Mouse (Mus musculus) retina, postnatal 1 day (tissue): ENCODE results near the gene Smyd1.

Experiments used
- DNase-seq: peaks from one replicate; pipeline ENCODE4 v3.0.0-alpha.2; 2012

Gene Smyd1

DNA sequence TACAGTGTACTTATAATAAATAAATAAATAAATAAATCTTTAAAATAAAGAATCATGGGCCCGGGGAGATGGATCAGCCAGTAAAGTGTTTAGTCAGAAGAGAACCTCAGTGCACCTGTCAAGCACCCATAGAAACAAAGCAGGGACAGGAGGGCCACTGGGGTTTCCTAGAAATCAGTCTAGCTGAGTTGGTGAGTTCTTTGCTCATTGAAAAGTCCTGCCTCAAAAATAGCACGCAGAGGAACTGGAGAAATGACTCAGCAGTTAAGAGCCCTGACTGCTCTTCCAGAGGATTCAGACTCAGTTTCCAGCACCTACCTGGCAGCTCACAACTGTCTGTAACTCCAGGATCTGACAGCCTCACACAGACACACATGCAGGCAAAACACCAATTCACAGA is 63.5 kb downstream of the Smyd1 start:
- DNase-seq: no peak

DNA sequence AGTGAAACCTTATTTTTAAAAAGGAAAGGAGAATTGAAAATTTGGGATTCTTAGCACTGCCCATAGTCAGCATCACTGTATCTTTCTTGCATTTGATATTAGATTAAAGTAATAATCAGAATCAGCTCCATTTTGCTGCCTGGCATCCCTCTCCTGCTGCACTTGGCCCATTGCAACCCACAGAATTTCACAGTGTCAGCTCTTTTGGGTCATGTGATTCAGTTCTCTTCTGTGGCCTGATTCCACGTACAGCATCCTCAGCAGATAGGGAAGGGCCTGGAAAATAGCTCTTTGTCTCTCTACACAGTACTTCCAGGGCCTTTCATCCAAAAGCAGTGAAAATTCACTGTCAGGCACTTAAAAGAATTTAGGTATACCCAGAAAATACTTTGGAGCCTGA is 64.7 kb downstream of the Smyd1 start:
- no peak for DNase-seq

DNA sequence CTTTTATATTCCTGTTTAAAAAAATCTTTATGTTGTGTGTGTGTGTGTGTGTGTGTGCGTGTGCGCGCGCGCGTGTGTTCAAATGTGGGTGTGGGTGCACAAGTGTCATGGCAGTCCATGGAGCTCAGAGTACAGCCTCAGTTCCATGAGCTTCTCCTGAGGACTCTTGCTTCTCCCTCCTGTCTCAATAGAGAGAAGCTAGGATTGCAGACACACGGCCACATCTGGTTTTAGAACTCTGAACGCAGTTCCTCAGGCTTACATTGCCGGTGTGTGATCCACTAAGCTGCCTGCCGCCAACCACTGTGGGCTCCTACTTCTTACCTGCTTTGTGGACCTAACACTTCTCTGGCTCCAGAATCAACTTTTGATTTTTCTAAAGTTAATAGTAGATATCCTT is 65.9 kb downstream of the Smyd1 start:
- DNase-seq: no peak

DNA sequence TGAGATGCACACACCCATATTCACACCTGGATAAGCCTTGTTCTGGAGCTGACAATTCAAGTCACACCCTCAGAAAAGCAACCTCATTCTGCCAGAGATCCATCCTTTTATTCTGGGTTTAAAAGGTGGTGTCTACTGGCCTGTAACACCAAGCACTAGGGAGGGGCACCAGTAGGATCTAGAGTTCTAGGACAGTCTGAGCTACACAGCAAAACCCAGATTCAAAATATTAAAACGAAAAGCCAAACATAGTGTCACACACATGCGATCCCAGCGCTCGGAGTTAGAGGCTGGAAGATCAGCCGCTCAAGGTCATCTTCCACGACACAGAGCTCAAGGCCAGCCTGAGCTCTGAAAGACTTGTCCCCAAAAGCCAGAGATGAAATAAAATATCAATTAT is 67.6 kb downstream of the Smyd1 start:
- no peak for DNase-seq

DNA sequence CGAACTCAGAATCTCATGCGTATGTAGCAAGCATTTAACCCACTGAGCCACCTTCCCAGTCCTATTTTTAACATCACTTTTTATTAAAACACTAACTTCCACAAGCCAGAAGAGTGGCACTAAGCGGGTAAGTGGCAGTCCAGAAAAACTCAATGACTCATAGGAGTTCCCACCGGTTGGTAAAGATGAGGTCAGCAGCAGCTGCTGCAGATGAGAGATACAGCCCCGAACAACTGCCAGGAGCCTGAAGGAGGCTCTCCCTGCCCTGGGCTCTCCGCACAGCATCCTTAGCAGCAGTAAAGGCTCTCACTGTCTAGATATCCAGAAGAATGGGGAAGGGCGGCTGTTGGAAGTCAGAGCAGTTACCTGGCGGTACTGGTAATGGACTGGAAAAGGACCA is 71.1 kb downstream of the Smyd1 start:
- no peak for DNase-seq

DNA sequence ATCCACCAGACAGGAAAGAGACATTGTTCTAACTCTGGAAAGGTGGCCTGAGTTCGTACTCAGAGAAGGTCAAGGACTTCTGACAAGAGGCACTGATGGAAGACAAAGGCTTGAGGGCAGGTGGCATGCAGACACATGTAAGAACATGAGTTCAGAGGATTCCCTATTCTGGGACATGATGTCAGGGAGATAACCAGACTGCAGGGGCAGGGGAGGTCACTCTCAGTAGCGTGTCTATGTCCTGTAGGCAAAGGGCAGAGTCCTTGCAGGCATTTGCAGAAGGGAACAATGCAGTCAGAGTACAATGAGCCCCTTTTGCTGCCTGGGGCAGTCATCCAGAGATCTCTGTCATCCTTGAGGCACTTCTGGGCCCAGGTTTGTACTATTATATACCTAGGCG is 72.4 kb downstream of the Smyd1 start:
- DNase-seq: no peak

DNA sequence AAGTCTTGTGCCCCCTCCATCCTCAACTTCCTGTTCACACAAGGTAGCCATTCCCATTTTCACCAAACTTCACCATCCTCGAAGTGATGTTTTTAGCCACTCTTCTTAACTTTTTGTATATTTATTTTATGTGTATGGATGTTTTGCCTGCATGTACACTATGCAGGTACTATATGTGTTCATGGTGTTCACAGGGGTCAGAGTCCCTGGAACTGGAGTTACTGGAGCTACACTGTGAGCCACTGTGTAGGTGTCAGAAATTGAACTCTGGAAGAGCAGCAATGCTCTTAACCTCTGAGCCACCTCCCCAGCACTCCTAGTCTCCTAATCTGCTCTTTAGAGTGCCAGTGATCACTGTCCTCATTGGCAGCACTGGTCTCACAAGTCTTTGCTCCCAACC is 73.6 kb downstream of the Smyd1 start:
- DNase-seq: no peak

DNA sequence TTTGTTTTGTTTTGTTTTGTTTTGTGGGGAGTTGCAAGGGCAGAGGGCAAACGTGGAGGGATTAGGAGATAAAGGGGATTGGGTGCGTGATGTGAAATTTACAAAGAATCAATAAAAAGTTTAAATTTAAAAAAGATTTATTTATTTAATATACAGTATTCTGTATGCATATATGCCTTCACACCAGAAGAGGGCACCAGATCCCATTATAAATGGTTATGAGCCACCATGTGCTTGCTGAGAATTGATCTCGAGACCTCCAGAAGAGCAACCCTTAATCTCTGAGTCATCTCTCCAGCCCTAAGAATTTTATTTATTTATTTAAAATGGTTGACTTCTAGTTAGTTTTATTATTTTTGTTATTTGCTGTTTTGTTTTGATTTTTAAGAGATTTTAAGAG is 78.8 kb downstream of the Smyd1 start:
- no peak for DNase-seq

DNA sequence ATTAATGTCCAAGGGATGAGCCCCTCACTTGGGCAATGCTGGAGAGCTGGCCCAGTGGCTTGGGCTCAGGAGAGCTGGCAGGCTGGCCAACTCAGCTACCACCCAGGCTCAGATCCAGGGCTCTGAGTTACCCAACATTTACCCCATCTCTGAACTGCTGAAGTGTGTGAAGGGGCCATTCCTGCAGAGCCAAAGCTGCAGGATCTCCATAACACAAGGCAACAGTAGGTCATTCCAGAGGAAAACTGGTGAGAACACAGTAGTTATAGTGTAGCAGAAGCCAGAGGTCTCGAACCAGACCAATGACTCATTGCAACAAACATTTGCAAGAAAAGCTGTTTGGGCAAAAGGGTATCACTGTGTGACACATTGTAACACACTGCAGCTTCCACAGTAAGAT is 79.2 kb downstream of the Smyd1 start:
- DNase-seq: no peak

DNA sequence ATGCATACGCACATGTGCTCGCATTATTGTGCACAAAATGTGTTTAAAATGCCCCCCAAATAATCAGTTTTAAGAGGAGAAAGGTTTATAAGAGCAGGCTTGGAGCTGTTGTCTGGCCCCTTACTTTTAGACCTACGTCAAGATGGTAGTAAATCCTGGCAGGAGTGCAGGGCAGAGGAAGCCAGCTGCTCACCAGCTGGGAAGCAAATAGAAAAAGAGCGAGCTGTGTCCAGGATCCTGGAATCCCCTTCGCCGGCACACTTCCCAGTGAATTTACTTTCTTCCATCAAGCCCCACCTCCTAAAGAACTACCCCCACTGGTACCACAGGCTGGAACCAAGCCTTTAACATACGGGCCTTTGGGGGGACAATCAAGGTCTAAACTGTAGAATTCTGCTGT is 81.2 kb downstream of the Smyd1 start:
- no peak for DNase-seq

DNA sequence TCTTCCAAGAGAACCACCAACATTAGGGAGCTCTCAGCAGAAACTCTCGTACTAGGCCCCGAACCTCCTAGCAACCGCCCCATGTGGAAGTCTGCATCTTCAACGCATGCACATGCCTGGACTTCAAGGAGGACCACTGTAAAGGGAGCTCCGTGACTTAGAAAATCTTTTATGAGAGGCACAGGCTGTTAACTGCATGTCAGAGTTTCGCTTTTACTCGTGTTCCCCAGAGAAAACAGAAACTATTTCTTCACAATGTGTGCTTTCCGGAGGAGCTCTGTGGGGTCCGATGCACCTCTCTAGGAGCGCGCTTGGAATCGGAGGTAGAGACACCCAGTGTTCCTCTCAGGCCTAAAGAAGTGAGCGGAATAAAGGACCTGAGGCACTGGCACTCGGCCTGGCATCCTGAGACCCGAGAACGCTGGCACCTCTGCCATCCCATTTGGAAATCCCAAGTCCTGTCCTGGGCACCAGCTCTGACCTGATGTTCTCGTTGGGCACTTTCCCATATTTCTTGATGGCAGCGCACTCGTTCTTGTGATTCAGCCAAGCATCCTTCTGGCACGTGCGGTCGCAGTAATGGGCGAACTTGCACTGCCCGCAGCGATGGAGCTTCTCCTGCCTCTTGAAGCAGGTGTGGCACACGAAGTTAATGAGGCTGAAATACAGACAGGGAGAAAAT is 82.8 kb downstream of the Smyd1 start:
- DNase-seq: no peak

DNA sequence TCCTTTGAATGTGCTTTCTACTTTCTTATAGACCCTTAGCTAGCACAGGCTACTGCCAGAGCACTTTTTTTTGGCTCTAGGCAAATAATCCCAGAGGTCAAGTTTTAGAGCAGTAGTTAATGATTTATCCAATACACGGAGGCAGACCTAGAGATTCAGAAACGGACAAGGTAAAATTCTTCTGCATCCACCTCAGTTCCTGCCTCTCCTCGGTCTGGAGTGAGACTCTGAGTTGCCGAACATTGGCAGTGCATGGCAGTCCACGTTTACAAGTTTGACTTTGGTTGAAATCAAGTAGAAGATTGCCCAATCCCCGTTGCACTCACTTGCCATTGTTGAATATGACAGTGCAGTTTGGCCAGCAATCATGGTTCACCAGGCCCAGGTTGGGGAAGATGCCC is 85.0 kb downstream of the Smyd1 start:
- DNase-seq: no peak

DNA sequence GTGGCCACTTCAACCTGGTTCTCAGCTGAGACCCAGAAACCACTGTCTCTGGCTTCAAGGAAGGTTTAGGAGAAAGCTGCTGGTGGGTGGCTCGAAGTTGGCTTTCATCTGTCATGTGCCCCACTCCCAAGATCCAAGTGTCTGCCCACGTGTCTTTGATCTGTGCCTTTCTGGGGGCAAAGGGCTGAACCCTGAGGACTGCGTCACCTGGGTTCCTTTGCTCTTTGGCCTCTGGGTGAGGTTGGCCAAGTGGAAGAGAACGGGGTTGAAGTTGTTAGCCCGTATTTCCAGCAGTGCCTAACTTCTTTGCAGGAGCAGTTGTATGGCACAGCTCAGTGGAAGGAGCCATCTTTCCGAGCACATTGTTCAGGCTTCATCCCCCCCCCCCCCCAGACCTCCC is 85.5 kb downstream of the Smyd1 start:
- DNase-seq: no peak

DNA sequence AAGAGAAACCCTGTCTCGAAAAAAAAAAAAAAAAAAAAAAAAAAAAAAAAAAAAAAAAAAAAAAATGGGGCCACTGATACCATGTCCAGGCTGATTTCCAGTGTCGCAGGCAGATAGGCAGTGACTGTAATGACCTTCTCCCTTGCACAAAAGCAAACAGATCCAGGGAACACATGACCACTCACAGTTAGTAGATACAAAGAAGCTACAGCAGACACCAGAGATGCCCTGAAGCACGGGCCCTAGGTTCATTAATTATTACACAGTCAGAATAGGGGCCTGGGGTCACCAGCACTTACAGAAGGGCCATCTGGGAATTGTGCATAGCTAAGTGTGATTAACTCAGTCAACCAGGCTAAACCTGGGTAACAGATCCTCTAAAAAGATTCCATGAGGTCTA is 86.1 kb downstream of the Smyd1 start:
- peak; percentile 9 for DNase-seq

DNA sequence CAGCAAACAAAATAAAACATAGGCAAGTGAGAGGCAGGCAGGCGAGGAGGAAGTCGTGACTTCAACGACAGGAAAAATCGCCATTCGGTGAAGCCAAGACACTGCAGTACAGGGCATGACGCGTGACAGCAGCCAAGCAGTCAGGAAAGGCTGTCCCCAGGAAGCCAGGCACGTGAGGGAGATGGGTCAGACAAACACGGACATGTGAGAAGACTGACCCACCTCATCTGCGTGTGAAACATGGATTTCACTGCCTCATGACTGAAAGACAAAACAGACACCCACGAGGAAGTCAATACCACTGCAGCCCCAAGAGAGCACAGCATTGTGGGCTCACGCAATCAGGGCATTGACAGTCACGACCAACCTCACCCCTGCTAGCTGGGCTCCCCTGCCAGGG is 86.9 kb downstream of the Smyd1 start:
- no peak for DNase-seq

DNA sequence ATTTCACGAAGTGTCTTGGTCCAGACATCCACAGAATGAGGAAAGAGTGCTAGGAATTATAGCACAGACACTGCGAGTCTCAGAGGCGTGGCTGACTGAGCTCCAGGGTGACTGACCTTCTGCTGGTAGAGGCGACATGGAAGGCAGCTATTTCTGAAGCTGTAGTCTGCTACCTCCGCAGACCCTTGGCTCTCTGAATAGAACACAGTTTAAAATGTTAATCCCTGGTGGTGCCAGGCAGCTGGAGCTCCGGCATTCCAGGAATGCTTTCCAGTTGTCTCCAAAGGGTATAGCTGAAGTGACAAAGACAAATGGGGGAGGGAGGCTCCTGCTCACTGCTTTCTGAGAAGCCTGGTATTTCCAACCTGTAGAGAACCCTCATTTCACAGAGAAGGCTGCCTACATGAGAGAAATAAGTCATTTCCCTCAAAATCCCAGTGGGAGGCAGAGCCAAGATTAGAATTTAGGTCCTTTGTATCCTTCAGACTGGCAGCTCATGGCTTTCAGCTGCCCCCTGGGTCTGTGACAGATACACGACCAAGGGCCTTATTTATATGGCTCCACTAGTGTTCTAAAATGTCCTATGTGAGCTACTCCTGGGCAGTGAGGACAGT is 94.8 kb downstream of the Smyd1 start:
- peak; percentile 5 for DNase-seq

DNA sequence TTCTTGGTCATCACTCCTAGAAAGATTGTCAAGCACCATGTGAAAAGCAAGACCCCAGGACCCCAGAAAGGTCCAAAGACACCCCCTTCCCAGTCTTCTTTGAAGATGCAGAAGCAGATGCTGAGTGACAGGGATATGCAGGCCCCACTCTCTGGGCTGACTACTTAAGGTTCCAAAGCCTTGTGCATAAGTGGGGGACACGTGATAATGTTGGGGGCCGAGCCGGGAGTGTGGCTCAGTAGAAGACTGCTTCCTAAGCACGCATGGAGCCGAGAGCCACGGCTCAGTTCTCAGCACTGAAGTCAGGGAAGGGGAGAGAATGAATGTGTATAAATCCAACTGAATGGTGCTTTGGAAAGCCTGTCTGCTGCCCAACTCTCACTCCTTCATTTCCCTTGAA is 95.5 kb downstream of the Smyd1 start:
- no peak for DNase-seq

DNA sequence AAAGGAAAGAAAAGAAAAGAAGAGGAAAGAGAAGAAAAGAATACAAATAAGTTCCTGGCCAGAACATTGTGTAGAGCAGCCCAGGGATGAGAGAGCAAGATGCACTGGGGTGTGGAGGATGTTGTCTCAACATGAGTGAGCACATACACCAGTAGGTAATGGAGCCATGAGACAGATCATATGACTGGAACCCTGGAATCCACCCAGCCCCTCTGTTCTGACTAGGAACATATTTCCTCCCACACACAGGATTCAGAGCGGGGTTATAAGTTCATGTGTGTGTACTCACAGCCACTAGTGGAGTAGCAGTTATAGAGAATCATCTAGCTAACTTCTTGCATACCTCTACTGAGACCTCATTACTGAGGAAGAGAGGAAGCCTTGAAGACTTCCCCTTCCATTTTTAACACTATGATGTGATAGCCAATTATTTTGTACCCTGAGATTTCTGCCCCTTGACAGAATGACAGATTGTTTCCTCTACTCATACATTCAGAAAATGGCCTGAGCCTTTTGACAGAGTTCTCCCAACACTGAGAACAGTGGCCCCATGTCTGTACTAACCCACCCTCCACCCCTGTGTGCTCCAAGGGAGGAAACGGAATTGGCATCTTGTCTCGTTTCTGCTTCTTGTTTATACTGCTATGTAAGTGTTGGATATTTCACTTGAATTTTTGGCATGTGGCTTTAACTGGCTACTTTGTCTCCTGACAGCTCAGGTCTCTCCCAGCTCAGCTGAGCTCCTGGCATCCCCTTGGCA is 97.7 kb downstream of the Smyd1 start:
- DNase-seq: no peak

DNA sequence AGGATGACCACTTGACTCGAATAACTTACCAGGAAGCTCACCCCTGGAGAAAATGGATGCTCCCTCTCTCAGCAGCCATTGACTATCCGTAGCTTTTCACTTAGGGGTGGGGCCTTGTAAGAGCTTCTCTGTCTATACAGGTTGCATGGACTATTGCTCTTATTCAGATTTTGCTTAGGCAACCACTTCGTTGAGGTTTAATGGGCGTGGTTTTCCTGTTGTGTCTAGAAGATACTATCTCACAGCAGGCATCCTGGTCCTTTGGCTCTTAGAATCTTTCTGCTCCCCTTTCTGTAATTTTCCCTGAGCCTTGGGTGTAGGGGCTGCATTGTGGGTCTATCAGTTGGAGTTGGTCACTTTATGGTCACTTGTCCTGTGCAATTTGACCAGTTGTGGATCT is 100.5 kb downstream of the Smyd1 start:
- DNase-seq: no peak

DNA sequence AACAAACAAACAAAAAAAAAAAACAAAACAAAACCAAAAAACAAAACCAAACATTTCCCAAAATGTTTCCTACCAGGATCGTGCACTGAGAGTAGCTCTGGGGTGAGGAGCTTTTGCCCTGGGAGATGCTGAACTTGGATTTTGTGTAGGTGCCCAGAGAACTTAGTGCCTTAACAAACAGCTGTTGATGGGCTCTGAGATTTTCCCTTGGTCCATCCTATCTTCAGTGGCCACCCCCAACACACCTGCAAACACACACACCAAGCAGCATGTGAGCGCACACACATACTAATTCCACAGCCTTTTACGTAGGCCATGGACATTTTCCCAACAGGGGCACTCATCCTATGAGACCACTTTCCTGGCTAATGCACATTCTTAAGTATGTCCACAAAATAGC is 109.6 kb downstream of the Smyd1 start:
- no peak for DNase-seq

DNA sequence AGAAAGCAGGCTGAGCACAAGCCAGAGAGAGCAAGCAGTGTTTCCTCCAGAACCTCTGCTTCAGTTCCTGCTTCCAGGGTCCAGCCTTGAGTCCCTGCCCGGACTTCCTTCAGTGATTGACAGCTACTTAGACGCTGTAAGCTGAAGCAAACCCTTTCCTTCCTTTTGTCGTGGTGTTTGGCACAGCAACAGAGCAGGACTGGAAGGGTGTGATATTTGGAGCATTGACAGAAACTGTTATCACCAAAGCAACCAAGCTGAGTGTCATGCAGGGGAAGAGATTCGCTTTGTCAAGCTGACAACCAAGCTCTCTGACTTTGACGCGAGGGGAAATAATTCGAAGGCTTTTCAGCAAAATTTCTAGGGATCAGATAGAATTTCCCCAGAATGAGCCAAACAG is 110.1 kb downstream of the Smyd1 start:
- DNase-seq: no peak

DNA sequence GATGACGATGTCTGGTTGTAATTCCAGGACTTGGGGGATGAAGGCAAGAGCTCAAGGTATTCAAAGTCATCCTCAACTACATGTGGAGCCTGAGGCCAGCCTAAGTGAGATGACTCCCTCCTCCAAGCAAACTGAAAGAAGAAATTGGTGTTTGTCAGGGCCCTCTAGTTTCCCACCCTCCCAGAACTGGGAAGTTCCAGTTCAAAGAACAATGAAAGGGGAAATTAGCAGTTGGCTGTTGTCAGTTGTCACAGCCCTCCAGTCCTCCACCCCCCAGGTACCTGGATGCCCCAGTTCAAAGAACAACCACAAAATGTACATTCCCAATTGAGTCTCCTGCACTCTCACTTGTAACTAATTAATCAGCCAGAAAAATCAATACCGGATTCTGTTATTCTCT is 113.3 kb downstream of the Smyd1 start:
- DNase-seq: no peak

DNA sequence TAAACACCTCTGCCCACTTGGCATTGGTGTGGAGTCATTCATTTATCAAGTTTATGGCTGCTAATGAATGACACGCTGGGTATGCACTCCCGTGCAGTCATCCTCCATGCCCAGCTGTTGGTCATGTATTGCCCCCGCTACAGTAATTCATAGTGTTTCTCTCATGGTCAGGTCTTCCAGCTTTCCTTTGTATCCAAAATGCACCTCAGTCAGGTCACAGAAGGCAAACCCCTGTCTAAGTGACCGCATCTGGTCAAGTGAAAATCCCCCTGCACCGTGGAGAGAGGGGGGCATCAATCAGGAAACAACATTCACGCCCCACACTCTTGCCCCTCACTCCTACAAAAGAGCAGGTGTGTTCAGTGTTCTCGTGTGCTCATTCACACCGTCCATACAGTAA is 117.9 kb downstream of the Smyd1 start:
- DNase-seq: no peak

DNA sequence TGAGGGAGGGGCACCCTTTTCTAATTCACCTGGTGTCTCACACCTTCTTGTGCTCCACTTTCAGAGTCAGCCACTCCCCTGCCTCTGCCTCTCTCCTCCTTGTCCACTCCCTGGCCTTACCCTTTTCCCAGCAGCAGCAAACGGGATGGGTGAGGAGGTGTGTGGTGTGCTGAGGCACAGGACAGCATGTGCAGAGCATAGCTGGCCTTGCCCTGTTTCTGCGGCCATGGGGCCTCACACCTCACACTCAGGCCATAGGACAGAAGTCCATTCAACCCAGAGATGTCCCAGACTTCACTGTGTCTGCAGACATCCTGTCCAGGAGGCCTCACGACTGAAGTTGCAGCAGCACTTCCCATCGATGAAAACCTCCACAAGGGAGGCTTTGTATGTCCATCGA is 118.4 kb downstream of the Smyd1 start:
- DNase-seq: no peak

DNA sequence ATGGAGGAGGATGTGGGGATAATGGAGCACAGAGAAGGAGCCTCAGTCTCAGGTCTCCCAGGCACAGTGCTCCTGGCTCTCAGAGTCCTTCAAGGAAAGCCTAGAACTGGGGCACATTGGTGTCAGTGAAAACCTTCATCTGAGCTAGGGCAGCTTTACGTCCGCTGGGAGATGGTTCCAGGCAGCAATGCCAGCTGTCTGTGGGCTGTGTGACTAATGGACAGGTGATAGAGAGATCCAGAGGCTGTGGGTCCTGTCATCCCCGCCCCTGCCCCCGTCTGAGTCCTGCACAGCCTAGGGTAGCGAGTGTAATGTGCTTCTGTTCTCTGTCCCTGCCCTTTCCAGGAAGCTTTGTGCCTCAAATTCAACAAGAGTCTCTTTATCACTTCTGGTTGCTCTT is 120.1 kb downstream of the Smyd1 start:
- DNase-seq: no peak
